Mouse (Mus musculus) kidney, adult 2 months (tissue): ENCODE data around the gene Wdr35.

Experiments
- CTCF ChIP-seq: fragments of 200-500 bp; conservative IDR thresholded peaks from 2 replicates; pipeline ENCODE4 v1.5.1; 2011; ENCODE audit warnings: low read depth, mild to moderate bottlenecking, control low read depth, low read length, moderate library complexity, mixed read lengths; ENCODE audit not compliant: insufficient read depth, insufficient read length
- POLR2A ChIP-seq: fragments of 200-500 bp; IDR thresholded peaks from one replicate; pipeline ENCODE4 v1.6.1; 2011; ENCODE audit warnings: low read depth, low read length, control low read depth

DNA sequence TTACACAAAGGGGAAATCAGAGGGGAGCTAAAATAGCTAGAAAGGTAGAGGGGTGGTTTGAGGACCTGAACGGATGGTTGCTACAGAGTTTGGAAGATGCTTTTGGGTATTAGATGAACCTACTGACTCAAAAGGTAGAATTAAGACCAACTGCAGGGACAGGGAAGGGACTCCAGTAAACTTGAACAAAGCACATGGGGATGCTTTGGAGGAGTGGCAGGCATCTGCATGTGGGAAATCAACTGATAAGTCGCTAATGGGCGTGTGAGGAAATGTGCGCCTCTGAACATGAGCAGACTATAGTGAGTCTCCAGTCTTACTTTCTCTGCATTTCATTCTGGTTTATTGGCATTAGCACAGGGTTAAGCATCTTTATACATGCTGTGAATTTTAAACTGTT lies 42.6 kb upstream of the Wdr35 start:
- TF ChIP-seq CTCF (no peak), POLR2A (no peak)
